Mouse (Mus musculus) hindbrain, embryonic 12.5 days (tissue): Measurements from ENCODE around the gene Gm20388. TPM values are rescaled to one million over a fixed set of nuclear protein-coding genes. Genes with fewer than 3 reads are reported as not detected.

Source experiments
- ATAC-seq: fragments of 200-750 bp; cut with Nextera tagmentation; 2 replicates; pipeline ENCODE4 v1.8.0; 2017; ENCODE audit warnings: moderate TSS enrichment; ENCODE audit not compliant: low FRiP score
- H3K27ac ChIP-seq: fragments of 300-500 bp; sonication (generic); 2 replicates; pipeline ENCODE4 v1.5.1; 2016; ENCODE audit warnings: mild to moderate bottlenecking
- H3K27me3 ChIP-seq: fragments of 300-500 bp; sonication (generic); 2 replicates; pipeline ENCODE4 v1.6.1; 2016; ENCODE audit warnings: mild to moderate bottlenecking
- H3K36me3 ChIP-seq: fragments of 300-500 bp; sonication (generic); 2 replicates; pipeline ENCODE4 v1.6.1; 2016; ENCODE audit warnings: mild to moderate bottlenecking
- H3K4me1 ChIP-seq: fragments of 300-500 bp; sonication (generic); 2 replicates; pipeline ENCODE4 v1.6.1; 2016
- H3K4me2 ChIP-seq: fragments of 300-500 bp; sonication (generic); replicated peaks from 2 replicates; pipeline ENCODE4 v1.6.1; 2016; ENCODE audit warnings: mild to moderate bottlenecking
- H3K4me3 ChIP-seq: fragments of 300-500 bp; sonication (generic); 2 replicates; pipeline ENCODE4 v1.5.1; 2016; ENCODE audit warnings: mild to moderate bottlenecking
- H3K9ac ChIP-seq: fragments of 300-500 bp; sonication (generic); 2 replicates; pipeline ENCODE4 v1.6.1; 2016; ENCODE audit warnings: mild to moderate bottlenecking, moderate library complexity
- H3K9me3 ChIP-seq: fragments of 300-500 bp; sonication (generic); replicated peaks from 2 replicates; pipeline ENCODE4 v1.6.1; 2016; ENCODE audit warnings: mild to moderate bottlenecking
- WGBS: fragments of 180-500 bp; shearing (Covaris S2); methylation state at CpG from one replicate; pipeline ENCODE4 v1.1.7; 2016; 5-methylcytosine and 5-hydroxymethylcytosine counted together
- polyA plus RNA-seq: library from polyadenylated mRNA; unstranded; fragments of >200 nt; fragmentation: Nextera tagmentation; extraction: Ambion mirVana; gene quantifications from 2 replicates; pipeline ENCODE4 v1.2.1, GENCODE M21; 2016

Gene Gm20388
- polyA plus RNA-seq, 1 experiment from 2014 or later, result not detected

DNA sequence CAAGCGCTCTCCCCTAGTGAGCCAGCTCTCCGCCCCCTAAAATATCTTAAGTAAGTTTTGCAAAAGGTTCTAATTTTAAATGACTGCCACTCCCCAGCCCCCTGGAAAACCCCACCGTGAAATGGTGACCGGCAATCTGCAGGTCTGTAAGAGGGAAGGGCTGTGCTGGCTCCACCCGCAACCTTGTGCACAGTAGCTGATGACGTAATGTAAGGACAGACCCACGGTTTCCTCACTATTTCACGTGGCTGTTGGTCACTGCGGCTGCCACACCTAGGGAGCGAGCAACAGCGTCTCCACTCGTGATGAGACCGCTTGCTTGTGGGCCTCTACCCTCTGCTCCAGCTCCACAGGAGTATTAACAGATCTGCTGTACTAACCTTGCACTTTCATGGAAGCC lies 1895.5 kb downstream of the Gm20388 start:
- H3K36me3 ChIP-seq, result peaks cover 47% of the 10 kb centered on the region

DNA sequence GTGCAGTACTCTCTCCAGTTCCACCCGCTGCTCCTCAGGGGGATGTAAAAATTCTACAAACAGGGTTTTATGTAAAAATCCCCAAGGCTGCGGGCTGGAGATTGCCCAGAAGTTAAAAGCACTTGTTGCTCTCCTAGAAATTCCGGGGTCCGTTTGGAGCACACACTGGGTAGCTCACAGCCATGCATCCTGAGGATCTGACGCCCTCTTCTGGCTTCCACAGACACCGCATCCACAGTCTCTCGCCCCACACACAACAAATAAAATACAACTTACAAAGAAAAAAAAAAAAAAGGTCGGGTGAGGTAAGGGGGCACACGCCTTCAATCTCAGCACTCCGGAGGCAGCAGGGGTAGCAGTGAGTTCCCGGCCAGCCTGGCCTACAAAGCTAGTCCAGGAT lies 1897.4 kb downstream of the Gm20388 start:
- H3K27me3 ChIP-seq, result no peaks in the 10 kb centered on the region
- no peaks in the 10 kb centered on the region for H3K9me3 ChIP-seq
- peaks cover 3% of the 10 kb centered on the region; the same call in 1 of the 2 replicates for H3K4me1 ChIP-seq
- H3K4me2 ChIP-seq, result no peak overlapping the region
- WGBS, result 80% methylated on average over 11 of the region's 11 CpGs
- no peak for ATAC-seq
- H3K9ac ChIP-seq, result no peak overlapping the region
- H3K36me3 ChIP-seq, result peaks cover 50% of the 10 kb centered on the region
- H3K4me3 ChIP-seq, result no peak overlapping the region
- no peak overlapping the region for H3K27ac ChIP-seq

More for the DNA sequence above, 1895.5 kb downstream of the Gm20388 start:
- H3K9me3 ChIP-seq, result no peaks in the 10 kb centered on the region
- no peak overlapping the region for H3K4me2 ChIP-seq
- H3K27me3 ChIP-seq, result no peaks in the 10 kb centered on the region
- H3K9ac ChIP-seq, result no peak overlapping the region
- no peak overlapping the region for H3K4me3 ChIP-seq
- H3K27ac ChIP-seq, result no peak overlapping the region
- 96% methylated on average over 13 of the region's 13 CpGs for WGBS
- H3K4me1 ChIP-seq, result peaks cover 3% of the 10 kb centered on the region; the same call in 1 of the 2 replicates
- no peak for ATAC-seq

DNA sequence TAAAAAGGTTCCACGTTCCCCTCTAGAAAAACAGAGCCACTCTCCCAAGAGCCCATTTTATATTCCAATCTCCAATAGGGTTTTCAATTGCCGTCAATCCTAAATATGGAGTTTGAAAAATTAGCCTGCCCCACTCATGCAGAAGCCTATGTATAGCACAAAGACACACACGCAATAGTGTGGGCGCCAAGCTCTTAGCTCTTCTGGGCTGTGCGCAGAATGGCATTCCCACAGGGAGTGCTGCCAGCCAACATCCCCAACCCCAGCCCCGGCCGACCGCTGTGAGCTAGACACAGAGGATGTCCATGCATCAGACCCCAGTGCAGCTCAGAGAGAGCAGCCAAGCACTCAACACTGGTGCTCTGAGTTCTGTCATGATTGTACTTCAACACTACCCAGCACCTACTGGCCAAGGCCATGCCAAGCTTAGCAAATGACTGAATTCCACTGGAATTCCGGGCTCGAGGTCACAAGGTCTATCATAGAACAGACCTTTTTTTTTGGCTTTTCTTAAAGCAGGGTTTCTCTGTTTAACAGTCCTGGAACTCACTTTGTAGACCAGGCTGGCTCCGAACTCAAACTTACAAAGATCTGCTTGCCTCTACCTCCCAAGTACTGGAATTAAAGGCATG lies 1899.0 kb downstream of the Gm20388 start:
- WGBS, result 92% methylated on average over 11 of the region's 11 CpGs
- Histone ChIP-seq H3K4me1 (peaks cover 3% of the 10 kb centered on the region; the same call in 1 of the 2 replicates), H3K27me3 (no peaks in the 10 kb centered on the region), H3K4me2 (no peak overlapping the region), H3K27ac (no peak overlapping the region), H3K4me3 (no peak overlapping the region), H3K9ac (no peak overlapping the region), H3K36me3 (peaks cover 53% of the 10 kb centered on the region), H3K9me3 (no peaks in the 10 kb centered on the region)
- ATAC-seq, result no peak

DNA sequence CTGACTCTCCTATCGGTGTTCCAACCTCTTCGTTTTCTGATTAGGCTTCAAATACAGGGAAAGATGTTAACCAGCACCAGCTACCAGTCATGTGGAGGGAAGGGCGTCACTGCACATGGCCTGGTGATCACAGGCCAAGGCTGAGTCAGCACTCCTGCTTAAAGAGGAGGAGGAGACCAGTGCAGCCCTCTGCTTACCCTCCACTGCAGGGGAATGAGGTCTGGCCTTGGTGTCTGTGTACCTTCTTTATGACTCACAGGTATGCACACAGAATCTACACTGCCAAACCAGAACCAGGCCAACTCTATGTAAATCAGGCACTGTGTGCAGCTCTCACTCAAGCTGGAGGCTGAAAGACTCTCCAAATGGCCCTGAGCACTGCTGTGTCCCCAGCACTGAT lies 1900.9 kb downstream of the Gm20388 start:
- no peak for ATAC-seq
- no peak overlapping the region for H3K9ac ChIP-seq
- no peaks in the 10 kb centered on the region for H3K9me3 ChIP-seq
- no peak overlapping the region for H3K27ac ChIP-seq
- 95% methylated on average over 3 of the region's 3 CpGs for WGBS
- H3K4me3 ChIP-seq, result no peak overlapping the region
- H3K36me3 ChIP-seq, result peaks cover 49% of the 10 kb centered on the region
- peaks cover 3% of the 10 kb centered on the region; the same call in 1 of the 2 replicates for H3K4me1 ChIP-seq
- H3K27me3 ChIP-seq, result no peaks in the 10 kb centered on the region
- H3K4me2 ChIP-seq, result no peak overlapping the region

DNA sequence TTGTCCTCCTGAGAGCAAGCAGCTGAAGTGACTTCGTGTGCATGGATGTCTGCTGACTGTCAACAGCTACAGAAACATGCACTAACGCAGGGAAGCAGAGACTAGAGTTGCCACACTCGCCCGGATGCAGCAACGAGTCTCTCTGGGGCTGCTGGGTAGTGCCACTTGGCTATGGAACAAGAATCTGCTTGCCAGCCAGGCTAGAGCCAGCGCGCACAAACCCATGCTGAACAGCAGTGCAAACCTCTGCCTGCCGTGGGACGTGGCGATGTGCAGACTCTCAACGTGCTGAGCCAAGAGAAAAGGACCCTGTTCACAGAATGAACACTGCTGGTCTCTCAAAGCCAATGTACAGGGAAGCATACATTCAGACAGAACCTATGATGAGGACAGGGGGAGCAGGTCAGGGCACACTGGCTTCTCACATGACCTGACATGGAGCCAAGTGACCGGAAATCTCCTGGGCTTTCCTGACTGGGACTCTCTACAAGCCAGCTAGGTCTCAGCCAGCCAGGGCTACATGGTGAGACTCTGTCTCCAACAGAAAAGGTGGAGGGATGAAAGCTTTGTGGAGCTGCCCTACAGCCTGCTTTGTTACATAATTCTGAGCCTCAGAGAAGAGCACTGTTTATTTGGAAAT lies 1901.4 kb downstream of the Gm20388 start:
- ATAC-seq, result no peak
- Histone ChIP-seq H3K9ac (no peak overlapping the region), H3K4me2 (no peak overlapping the region), H3K27ac (no peak overlapping the region), H3K27me3 (no peaks in the 10 kb centered on the region), H3K36me3 (peaks cover 46% of the 10 kb centered on the region), H3K4me3 (no peak overlapping the region), H3K9me3 (no peaks in the 10 kb centered on the region), H3K4me1 (peaks cover 3% of the 10 kb centered on the region; the same call in 1 of the 2 replicates)
- 95% methylated on average over 12 of the region's 12 CpGs for WGBS

DNA sequence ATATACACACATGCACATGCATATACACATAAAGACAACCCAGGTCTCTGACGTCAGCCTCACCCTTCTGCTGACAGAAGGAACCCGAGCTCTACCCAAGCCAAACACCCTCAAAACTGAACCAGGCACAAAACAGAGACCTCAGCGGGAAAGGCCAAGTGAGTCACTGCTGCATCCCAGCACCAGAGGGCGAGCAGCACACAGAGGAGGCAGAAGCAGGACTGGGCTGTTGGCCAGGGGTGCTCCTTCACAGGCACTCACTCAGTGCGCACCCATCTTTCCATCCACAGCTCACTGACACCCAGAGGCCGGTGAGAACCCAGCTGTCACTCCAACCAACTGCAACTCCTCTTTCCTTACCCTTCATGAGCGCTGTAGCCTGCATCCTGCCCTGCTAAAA lies 1907.6 kb downstream of the Gm20388 start:
- Histone ChIP-seq H3K36me3 (peaks cover 62% of the 10 kb centered on the region), H3K9ac (no peak overlapping the region), H3K9me3 (no peaks in the 10 kb centered on the region), H3K27me3 (no peaks in the 10 kb centered on the region), H3K4me3 (no peak overlapping the region), H3K27ac (no peak overlapping the region), H3K4me1 (no peaks in the 10 kb centered on the region), H3K4me2 (no peak overlapping the region)
- ATAC-seq, result no peak
- WGBS, result 80% methylated on average over 7 of the region's 7 CpGs

DNA sequence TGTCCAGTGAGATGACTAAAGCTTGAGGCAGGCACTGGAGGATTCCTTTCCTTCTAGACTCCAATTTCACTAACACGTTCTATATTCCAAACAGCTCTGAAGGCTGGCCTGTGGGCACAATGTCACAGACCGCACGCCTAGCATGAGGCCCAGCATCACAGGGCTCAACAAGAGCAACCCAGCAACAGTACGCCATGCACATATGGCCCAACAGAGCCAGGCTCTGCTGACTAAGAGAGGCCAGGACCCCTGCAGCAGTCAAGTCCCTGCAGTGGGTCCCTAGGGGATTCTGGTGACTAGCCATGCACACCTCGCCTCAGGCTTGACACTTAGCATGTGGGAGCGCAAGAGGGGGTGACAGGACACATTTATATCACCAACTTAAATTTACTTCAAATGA lies 1910.2 kb downstream of the Gm20388 start:
- no peak overlapping the region for H3K27ac ChIP-seq
- no peak overlapping the region for H3K4me3 ChIP-seq
- no peak overlapping the region for H3K9ac ChIP-seq
- no peak overlapping the region for H3K4me2 ChIP-seq
- H3K36me3 ChIP-seq, result peaks cover 40% of the 10 kb centered on the region
- WGBS, result 93% methylated on average over 6 of the region's 6 CpGs
- no peak for ATAC-seq
- H3K9me3 ChIP-seq, result no peaks in the 10 kb centered on the region
- no peaks in the 10 kb centered on the region for H3K4me1 ChIP-seq
- no peaks in the 10 kb centered on the region for H3K27me3 ChIP-seq

DNA sequence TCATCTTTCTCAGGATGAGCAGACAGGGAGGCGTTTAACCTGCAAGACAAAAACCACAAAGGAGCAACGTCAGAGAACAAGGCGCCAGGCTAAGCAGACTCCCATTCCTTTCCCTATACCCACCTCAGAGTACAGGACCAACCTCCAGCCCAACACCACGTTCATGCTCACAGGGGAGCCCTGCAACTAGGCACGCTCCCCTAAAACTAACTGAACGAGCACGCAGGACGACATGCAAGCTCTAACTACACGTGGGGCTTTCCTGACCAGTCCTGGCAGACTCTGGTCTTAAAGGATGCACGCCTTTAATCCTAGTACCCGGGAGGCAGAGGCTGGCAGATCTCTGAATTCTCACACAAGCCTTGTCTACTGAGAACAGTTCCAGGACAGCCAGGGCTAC lies 1910.7 kb downstream of the Gm20388 start:
- no peak for ATAC-seq
- H3K4me2 ChIP-seq, result no peak overlapping the region
- peaks cover 35% of the 10 kb centered on the region for H3K36me3 ChIP-seq
- H3K9me3 ChIP-seq, result no peaks in the 10 kb centered on the region
- no peaks in the 10 kb centered on the region for H3K27me3 ChIP-seq
- no peaks in the 10 kb centered on the region for H3K4me1 ChIP-seq
- H3K9ac ChIP-seq, result no peak overlapping the region
- no peak overlapping the region for H3K27ac ChIP-seq
- WGBS, result 91% methylated on average over 11 of the region's 11 CpGs
- H3K4me3 ChIP-seq, result no peak overlapping the region

DNA sequence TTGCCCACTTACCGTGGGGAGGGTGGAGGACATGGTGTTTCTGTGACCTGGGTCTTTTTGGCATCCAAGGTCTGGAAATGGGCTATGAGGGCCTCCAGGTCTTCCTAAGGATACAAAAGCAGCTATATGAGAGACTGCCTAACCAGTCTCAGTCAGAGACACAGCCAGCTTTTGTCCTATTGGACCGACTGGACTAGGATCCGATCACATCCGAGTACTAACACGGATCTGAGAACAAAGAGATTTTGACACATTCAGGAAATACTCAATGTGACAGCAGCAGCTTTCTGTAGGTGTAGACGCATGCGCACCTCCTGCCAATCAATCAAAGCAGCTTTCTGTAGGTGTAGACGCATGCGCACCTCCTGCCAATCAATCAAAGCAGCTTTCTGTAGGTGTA lies 1911.1 kb downstream of the Gm20388 start:
- 91% methylated on average over 9 of the region's 9 CpGs for WGBS
- no peaks in the 10 kb centered on the region for H3K9me3 ChIP-seq
- H3K36me3 ChIP-seq, result peaks cover 34% of the 10 kb centered on the region
- no peaks in the 10 kb centered on the region for H3K27me3 ChIP-seq
- H3K27ac ChIP-seq, result no peak overlapping the region
- H3K4me1 ChIP-seq, result no peaks in the 10 kb centered on the region
- no peak for ATAC-seq
- H3K4me3 ChIP-seq, result no peak overlapping the region
- no peak overlapping the region for H3K9ac ChIP-seq
- H3K4me2 ChIP-seq, result no peak overlapping the region

DNA sequence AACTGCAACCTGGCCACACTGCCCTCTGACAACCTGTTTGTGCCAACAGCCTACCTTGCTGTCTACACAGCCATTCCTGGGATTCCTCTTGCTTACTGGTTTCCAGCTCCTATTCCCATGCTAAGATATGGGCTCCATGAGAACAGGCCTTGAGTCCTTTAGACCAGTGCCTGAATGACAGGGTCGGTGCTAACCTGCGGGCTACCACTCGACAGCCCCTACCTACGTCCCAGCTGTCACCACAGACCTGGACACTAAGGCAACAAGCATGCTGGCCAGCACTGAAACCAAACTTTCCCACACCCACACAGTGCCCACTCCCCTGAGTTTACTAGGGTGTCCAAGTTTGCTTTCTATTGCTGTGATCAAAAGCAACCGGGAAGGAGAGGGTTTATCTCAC lies 1917.1 kb downstream of the Gm20388 start:
- Histone ChIP-seq H3K4me1 (peaks cover 17% of the 10 kb centered on the region), H3K36me3 (no peaks in the 10 kb centered on the region), H3K4me2 (peak overlapping the region; percentile 91), H3K27ac (no peak overlapping the region), H3K9ac (no peak overlapping the region), H3K9me3 (no peaks in the 10 kb centered on the region), H3K4me3 (no peak overlapping the region), H3K27me3 (peaks cover 8% of the 10 kb centered on the region; the same call in 1 of the 2 replicates)
- 95% methylated on average over 5 of the region's 5 CpGs for WGBS
- no peak for ATAC-seq

DNA sequence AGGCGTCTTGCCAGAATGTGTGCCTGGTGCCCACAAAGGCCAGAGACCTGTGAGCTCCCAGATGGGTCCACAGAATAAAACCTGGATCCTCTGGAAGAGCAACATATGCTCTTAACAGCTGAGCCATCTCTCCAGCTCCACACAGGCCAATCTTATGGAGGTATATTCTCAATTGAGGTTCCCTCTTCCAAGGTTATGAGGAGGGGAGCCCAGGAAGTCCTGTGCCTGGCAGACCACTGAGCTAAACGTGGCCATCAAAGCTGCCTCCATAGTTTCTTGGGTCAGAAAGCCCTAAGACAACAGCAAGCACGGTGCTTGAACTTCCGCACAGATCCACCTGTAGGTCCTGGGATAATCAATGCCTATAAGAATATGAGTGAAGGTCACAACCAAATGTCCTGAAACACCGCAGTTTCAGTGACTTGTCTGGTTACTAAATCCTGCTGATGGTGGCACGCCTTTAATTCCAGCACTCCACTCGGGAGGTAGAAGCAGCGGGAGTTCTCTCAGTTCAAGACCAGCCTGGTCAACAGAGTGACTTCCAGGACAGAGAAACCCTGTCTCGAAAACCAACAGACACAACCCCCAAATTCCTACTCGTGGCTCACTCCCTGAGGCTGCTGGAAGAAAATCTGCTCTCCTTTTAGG lies 1917.9 kb downstream of the Gm20388 start:
- H3K27me3 ChIP-seq, result peaks cover 8% of the 10 kb centered on the region; the same call in 1 of the 2 replicates
- peak overlapping the region; percentile 87 for H3K9ac ChIP-seq
- 35% methylated on average over 10 of the region's 10 CpGs for whole genome bisulfite sequencing
- peaks cover 17% of the 10 kb centered on the region for H3K4me1 ChIP-seq
- H3K36me3 ChIP-seq, result no peaks in the 10 kb centered on the region
- H3K4me2 ChIP-seq, result peak overlapping the region; percentile 91
- peak overlapping the region; percentile 96 for H3K4me3 ChIP-seq
- no peak overlapping the region for H3K27ac ChIP-seq
- no peaks in the 10 kb centered on the region for H3K9me3 ChIP-seq
- ATAC-seq, result no peak

DNA sequence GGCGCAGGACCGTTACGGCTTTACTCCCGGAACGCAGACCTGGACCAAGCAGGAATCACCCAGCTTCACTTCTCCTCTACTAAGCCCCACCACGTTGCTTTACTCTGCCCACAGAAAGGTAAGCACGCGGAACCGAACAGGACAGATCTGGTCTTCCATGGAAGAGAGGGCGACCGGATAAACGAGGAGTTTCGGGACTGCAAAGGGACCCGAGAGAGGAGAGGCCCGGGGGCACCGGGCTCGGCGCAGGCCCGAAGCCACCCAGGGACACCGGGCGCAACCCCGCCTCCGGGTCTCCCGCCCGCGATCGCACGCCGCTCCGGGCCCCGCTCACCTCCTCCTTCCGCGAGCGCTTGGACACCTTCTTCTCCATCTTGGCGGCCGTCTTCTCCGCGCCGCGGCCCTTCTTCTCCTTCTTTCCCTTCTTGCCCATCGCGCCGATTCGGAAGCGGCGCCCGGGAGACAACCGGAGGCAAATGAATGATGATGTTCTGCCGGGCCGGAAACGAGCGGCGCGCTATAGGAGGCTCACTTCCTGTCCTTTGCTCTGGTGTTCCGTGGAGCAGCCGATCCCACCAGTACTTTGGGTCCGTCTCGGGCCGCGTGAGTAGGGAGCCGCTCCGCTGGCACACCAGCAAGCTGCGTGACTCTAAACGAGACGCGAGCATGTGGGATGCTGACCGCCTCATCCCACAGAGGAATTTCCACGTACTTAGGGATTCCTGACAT lies 1918.6 kb downstream of the Gm20388 start, which contains the start of gene Klhdc4:
Klhdc4 (minus strand) TSS at position 522 of the 729 bp plus-strand sequence.
- H3K9me3 ChIP-seq, result no peaks in the 10 kb centered on the region
- peak within 1 kb of the TSS; percentile 91 for H3K4me2 ChIP-seq
- H3K9ac ChIP-seq, result peak within 1 kb of the TSS; percentile 87
- under 1% methylated on average over 68 of the region's 68 CpGs for WGBS
- H3K36me3 ChIP-seq, result no peaks in the 10 kb centered on the region
- H3K4me1 ChIP-seq, result peaks cover 17% of the 10 kb centered on the region
- peaks cover 8% of the 10 kb centered on the region; the same call in 1 of the 2 replicates for H3K27me3 ChIP-seq
- peak within 1 kb of the TSS; percentile 67 for H3K27ac ChIP-seq
- ATAC-seq, result peak; percentile 96
- H3K4me3 ChIP-seq, result peak within 1 kb of the TSS; percentile 96
